Mouse (Mus musculus): Measurements from ENCODE around the gene Srf.
"Not testable (repeated sequence)": the region's sequence is repeated elsewhere in the genome, so short reads cannot be mapped to it uniquely, and the experiment has no call there.

DNA sequence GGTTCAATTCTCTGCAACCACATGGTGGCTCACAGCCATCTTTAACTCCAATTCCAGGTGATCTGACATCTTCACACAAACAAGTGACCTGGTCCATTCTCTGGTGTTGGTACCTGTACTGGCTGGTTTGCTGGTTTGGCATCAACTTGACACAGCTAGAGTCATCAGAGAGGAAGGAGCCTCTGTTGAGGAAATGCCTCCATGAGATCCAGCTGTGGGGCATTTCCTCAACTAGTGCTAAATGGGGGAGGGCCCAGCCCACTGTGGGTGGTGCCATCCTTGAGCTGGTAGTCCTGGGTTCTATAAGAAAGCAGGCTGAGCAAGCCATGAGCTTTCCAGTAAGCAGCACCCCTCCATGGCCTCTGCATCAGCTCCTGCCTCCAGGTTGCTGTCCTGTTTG, 1.3 kb upstream of the Srf start:
- TF ChIP-seq CTCF (conservative IDR thresholded peaks at IDR 0.05; ENCODE audit: low read length); NANOG (IDR thresholded peaks at IDR 0.05; ENCODE audit: borderline replicate concordance, low read length): not testable (repeated sequence)

All from E14TG2a.4 (cell line).